Mouse (Mus musculus) hindbrain, embryonic 14.5 days (tissue): ENCODE results near the gene Tmem123. TPM values are rescaled to one million over a fixed set of nuclear protein-coding genes. Genes with fewer than 3 reads are reported as not detected.
A peak's percentile ranks its signal among the peaks of the same experiment; 100 is the strongest.

Experiments used
- ATAC-seq: fragments of 200-750 bp; cut with Nextera tagmentation; 2 replicates; pipeline ENCODE4 v1.8.0; 2017; ENCODE audit warnings: moderate number of reproducible peaks, mild to moderate bottlenecking, moderate TSS enrichment, moderate library complexity; ENCODE audit not compliant: low FRiP score
- DNase-seq: peaks from one replicate; pipeline ENCODE4 v3.0.0-alpha.2; 2015; ENCODE audit warnings: low spot score
- H3K27ac ChIP-seq: fragments of 300-500 bp; sonication (generic); 2 replicates; pipeline ENCODE4 v1.5.1; 2014; ENCODE audit warnings: mild to moderate bottlenecking, moderate library complexity
- H3K27me3 ChIP-seq: fragments of 300-500 bp; sonication (generic); 2 replicates; pipeline ENCODE4 v1.6.1; 2014; ENCODE audit warnings: mild to moderate bottlenecking, low read length, mixed read lengths; ENCODE audit not compliant: control insufficient read depth, insufficient read depth
- H3K36me3 ChIP-seq: fragments of 300-500 bp; sonication (generic); replicated peaks from 2 replicates; pipeline ENCODE4 v1.6.1; 2014; ENCODE audit not compliant: control insufficient read depth, insufficient read depth
- H3K4me1 ChIP-seq: fragments of 300-500 bp; sonication (generic); replicated peaks from 2 replicates; pipeline ENCODE4 v1.6.1; 2014; ENCODE audit warnings: antibody characterized with exemption, low read length, mixed read lengths; ENCODE audit not compliant: control insufficient read depth, insufficient read depth
- H3K4me2 ChIP-seq: fragments of 300-500 bp; sonication (generic); replicated peaks from 2 replicates; pipeline ENCODE4 v1.6.1; 2014; ENCODE audit warnings: mild to moderate bottlenecking, moderate library complexity
- H3K4me3 ChIP-seq: fragments of 300-500 bp; sonication (generic); replicated peaks from 2 replicates; pipeline ENCODE4 v1.5.1; 2014; ENCODE audit warnings: mild to moderate bottlenecking, low read length
- H3K9ac ChIP-seq: fragments of 300-500 bp; sonication (generic); 2 replicates; pipeline ENCODE4 v1.6.1; 2014
- H3K9me3 ChIP-seq: fragments of 300-500 bp; sonication (generic); 2 replicates; pipeline ENCODE4 v1.6.1; 2016; ENCODE audit warnings: low read length; ENCODE audit not compliant: control insufficient read depth
- WGBS: fragments of 180-500 bp; shearing (Covaris S2); extraction: QIAGEN DNeasy Blood & Tissue Kit; methylation state at CpG from one replicate; pipeline ENCODE4 v1.1.7; 2014; 5-methylcytosine and 5-hydroxymethylcytosine counted together
- polyA plus RNA-seq: library from polyadenylated mRNA; unstranded; fragments of >200 nt; fragmentation: Nextera tagmentation; extraction: Ambion mirVana; gene quantifications from 2 replicates; pipeline ENCODE4 v1.2.1, GENCODE M21; 2014

Gene Tmem123
- 25.6 and 28.3 TPM in 2 replicates for polyA plus RNA-seq

DNA sequence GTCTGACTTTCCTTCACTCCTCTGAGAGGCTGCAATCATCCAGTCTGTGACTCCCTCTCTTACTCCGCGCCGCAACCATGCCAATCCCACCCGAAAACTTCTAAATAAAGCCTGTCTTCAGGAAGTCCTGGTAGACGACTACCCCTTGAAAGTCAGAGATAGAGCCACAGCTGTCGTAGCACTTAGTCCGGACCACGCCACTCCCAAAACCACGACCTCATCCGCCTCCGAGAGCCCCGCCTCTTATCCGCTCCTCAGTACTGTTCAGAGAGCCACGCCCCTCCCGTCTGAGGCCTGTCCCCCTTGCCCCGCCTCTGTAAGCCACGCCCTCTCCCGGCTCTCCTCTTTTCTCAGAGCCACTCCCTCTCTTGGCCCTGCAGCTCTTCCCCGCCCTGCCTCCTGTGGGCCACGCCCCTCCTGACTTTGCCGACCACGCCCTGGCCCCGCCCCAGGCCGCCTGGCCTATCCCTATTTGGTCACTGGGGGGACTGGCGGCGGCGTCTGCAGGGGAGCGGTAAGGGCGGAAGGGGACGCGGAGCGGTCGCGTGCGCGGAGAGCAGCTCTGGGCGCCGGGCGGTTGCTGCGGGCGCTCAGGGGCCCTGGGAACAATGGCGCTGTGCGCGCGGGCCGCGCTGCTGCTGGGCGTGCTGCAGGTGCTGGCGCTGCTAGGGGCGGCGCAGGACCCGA is at the start of gene Tmem123:
Gene Tmem123, plus strand, starts transcription at position 428 of the 687 bp plus-strand sequence.
- H3K4me3 ChIP-seq: peak within 1 kb of the TSS; percentile 77
- H3K27me3 ChIP-seq: peaks cover 16% of the 10 kb centered on the region
- ATAC-seq (peak; percentile 96), DNase-seq (peak; percentile 83)
- peak within 1 kb of the TSS; percentile 67 for H3K9ac ChIP-seq
- H3K4me1 ChIP-seq: peaks cover 20% of the 10 kb centered on the region
- peak within 1 kb of the TSS; percentile 53; the same call in 1 of the 2 replicates for H3K27ac ChIP-seq
- H3K36me3 ChIP-seq: no peaks in the 10 kb centered on the region
- peak within 1 kb of the TSS; percentile 83 for H3K4me2 ChIP-seq
- peaks cover 5% of the 10 kb centered on the region for H3K9me3 ChIP-seq
- 1% methylated on average over 52 of the region's 52 CpGs for WGBS

GRCm38 (mm10) chr9:7714062-7714907 is 49.6 kb upstream of the Tmem123 start:
- H3K36me3 ChIP-seq: no peaks in the 10 kb centered on the region
- no peak overlapping the region for H3K9ac ChIP-seq
- no peaks in the 10 kb centered on the region for H3K4me1 ChIP-seq
- peak; percentile 66; the same call in 1 of the 2 replicates for ATAC-seq
- DNase-seq: peak; percentile 77
- H3K27me3 ChIP-seq: no peaks in the 10 kb centered on the region
- H3K4me3 ChIP-seq: no peak overlapping the region
- H3K9me3 ChIP-seq: no peaks in the 10 kb centered on the region
- H3K27ac ChIP-seq: no peak overlapping the region
- WGBS: 43% methylated on average over 4 of the region's 4 CpGs
- H3K4me2 ChIP-seq: no peak overlapping the region

- Histone ChIP-seq H3K27me3 (no peaks in the 10 kb centered on the region), H3K4me1 (no peaks in the 10 kb centered on the region), H3K27ac (no peak overlapping the region), H3K9me3 (no peaks in the 10 kb centered on the region), H3K9ac (no peak overlapping the region), H3K36me3 (no peaks in the 10 kb centered on the region), H3K4me3 (no peak overlapping the region), H3K4me2 (no peak overlapping the region)
- 71% methylated on average over 2 of the region's 2 CpGs for WGBS
- ATAC-seq (no peak), DNase-seq (no peak)
Measured at GRCm38 (mm10) chr9:7714908-7715175, 49.0 kb upstream of the Tmem123 start.

- H3K9me3 ChIP-seq: no peaks in the 10 kb centered on the region
- H3K4me2 ChIP-seq: no peak overlapping the region
- no peak overlapping the region for H3K4me3 ChIP-seq
- no peaks in the 10 kb centered on the region for H3K4me1 ChIP-seq
- no peak overlapping the region for H3K9ac ChIP-seq
- DNase-seq: no peak
- no peak for ATAC-seq
- H3K36me3 ChIP-seq: no peaks in the 10 kb centered on the region
- H3K27ac ChIP-seq: no peak overlapping the region
- H3K27me3 ChIP-seq: no peaks in the 10 kb centered on the region
- 76% methylated on average over 1 of the region's 1 CpGs for WGBS
Measured at GRCm38 (mm10) chr9:7721543-7721942, 42.3 kb upstream of the Tmem123 start.

DNA sequence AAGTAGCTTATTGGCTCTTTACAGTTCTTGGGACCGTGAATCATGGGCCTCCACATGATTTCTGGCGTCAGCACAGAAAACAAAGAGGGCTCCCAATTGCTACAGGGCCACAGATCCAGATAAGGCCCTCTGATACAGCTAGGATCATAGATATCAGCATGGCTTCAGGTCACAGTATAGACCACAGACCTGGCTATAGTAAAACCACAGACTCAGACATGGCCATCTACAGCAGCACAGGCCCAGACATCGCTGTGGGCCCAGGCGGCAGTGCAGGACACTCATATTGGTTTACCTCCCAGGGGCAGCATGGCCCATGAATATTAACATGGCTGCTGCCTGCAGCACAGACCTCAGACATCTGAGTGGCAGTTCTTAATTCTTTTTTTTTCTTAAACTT is 34.8 kb upstream of the Tmem123 start:
- DNase-seq: no peak
- Histone ChIP-seq H3K36me3 (no peaks in the 10 kb centered on the region), H3K4me2 (no peak overlapping the region), H3K4me3 (no peak overlapping the region), H3K4me1 (no peaks in the 10 kb centered on the region), H3K9ac (no peak overlapping the region), H3K9me3 (no peaks in the 10 kb centered on the region), H3K27me3 (no peaks in the 10 kb centered on the region), H3K27ac (no peak overlapping the region)
- WGBS: 72% methylated on average over 4 of the region's 4 CpGs
- no peak for ATAC-seq

DNA sequence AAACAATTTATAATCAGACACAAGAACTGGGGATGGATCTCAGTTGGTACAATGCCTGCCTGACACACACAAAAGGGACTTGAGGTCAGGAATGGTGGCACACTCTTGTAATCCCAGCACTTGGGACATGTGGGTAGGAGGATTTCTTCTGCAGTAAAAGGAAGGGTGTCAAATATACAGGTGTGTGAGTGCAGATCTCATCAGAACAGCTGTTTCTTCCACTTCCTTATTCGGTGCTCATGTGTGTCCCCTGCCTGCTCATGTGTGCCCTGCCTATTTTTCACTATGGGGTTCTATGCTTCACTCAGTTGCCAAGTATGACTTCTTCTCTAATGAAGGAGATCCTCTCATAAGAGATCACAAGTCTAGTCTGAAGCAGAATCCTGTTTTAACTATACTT is 21.1 kb upstream of the Tmem123 start:
- WGBS: 90% methylated on average over 1 of the region's 1 CpGs
- H3K9me3 ChIP-seq: no peaks in the 10 kb centered on the region
- no peak overlapping the region for H3K27ac ChIP-seq
- no peak overlapping the region for H3K4me2 ChIP-seq
- H3K9ac ChIP-seq: no peak overlapping the region
- no peak for DNase-seq
- no peaks in the 10 kb centered on the region for H3K36me3 ChIP-seq
- ATAC-seq: no peak
- H3K4me1 ChIP-seq: no peaks in the 10 kb centered on the region
- H3K4me3 ChIP-seq: no peak overlapping the region
- H3K27me3 ChIP-seq: no peaks in the 10 kb centered on the region

- Histone ChIP-seq H3K9me3 (no peaks in the 10 kb centered on the region), H3K4me2 (no peak overlapping the region), H3K36me3 (no peaks in the 10 kb centered on the region), H3K9ac (no peak overlapping the region), H3K27ac (no peak overlapping the region), H3K4me3 (no peak overlapping the region), H3K27me3 (no peaks in the 10 kb centered on the region), H3K4me1 (no peaks in the 10 kb centered on the region)
- WGBS: 62% methylated on average over 1 of the region's 1 CpGs
- ATAC-seq: no peak
- no peak for DNase-seq
Measured at GRCm38 (mm10) chr9:7744156-7744555, 19.7 kb upstream of the Tmem123 start.

GRCm38 (mm10) chr9:7748881-7749280 is 15.0 kb upstream of the Tmem123 start:
- H3K4me3 ChIP-seq: no peak overlapping the region
- H3K4me2 ChIP-seq: no peak overlapping the region
- no peaks in the 10 kb centered on the region for H3K4me1 ChIP-seq
- H3K9me3 ChIP-seq: no peaks in the 10 kb centered on the region
- no peak for ATAC-seq
- WGBS: 94% methylated on average over 3 of the region's 3 CpGs
- H3K9ac ChIP-seq: no peak overlapping the region
- no peaks in the 10 kb centered on the region for H3K27me3 ChIP-seq
- no peak for DNase-seq
- H3K27ac ChIP-seq: no peak overlapping the region
- H3K36me3 ChIP-seq: no peaks in the 10 kb centered on the region

DNA sequence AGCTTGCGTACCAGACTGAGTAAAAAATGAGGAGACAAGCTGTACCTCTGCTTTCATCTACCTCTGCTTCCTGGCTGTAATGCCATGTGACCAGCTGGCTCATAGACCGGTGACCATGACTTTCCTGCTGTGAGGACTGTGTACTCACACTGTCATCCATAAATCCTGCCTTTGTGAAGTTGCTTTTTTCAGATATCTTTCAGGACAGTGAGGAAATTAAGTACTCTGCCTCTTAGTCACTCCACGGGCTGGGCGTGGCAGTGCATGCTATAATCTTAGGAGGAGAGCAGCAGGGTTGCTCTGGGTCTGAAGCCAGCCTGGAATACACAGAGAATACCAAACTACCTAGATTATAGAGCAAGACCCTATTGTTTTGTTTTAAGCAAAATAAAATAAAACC is 14.3 kb upstream of the Tmem123 start:
- WGBS: 82% methylated on average over 4 of the region's 4 CpGs
- Histone ChIP-seq H3K27ac (no peak overlapping the region), H3K36me3 (no peaks in the 10 kb centered on the region), H3K4me3 (no peak overlapping the region), H3K4me2 (no peak overlapping the region), H3K9ac (no peak overlapping the region), H3K27me3 (no peaks in the 10 kb centered on the region), H3K9me3 (no peaks in the 10 kb centered on the region), H3K4me1 (no peaks in the 10 kb centered on the region)
- ATAC-seq (no peak), DNase-seq (no peak)
